Mouse (Mus musculus) liver, postnatal 0 days (tissue): ENCODE data around the gene Rapgef4.

ENCODE experiments used
- CTCF ChIP-seq: sonication (generic); IDR thresholded peaks from 2 replicates; pipeline ENCODE4 v1.5.1; 2016; ENCODE audit warnings: antibody characterized with exemption, low read depth
- EP300 ChIP-seq: IDR thresholded peaks from 2 replicates; pipeline ENCODE4 v1.6.1; 2016; ENCODE audit warnings: antibody characterized with exemption, low read depth, mild to moderate bottlenecking

DNA sequence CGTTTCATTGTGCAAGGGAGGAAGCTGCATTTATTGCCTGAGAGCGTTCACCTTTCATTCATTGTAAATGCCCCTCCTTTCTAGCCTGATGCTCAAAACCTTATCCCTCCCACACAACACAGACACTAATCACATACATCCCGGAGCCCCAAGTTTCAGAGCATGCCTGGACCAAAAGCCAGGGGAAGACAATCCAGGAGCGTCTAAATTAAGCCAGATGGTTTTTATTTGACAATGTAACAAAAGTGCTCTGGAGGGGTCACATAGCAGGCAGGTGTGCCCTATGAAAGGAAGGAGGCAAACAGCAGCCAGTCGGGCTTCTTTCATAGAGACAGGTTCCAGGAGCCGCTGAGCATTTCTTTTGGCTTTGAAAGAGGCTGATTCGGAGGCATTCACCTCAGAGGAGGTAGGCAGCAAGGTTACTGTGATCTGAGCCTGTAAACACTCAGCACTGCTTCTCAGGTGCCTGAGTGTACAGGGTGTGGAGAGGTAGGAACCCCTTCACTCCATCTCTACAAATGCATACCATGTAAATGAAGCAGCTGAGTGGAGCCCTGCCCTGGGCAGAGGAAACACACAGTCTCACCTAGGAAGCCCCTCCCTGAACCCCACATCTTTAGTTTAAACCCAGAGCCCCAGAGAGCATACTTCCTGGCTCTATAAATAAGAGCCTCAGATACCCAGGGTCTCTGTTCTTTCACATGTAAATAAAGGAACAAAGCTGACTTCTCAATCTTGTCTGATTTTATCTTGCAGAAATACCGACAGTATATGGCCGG, 155.6 kb downstream of the Rapgef4 start:
- TF ChIP-seq CTCF (no peak), EP300 (no peak)
